Mouse (Mus musculus) macrophage (primary cell): ENCODE results near the gene Bcl3. TPM values are rescaled to one million over a fixed set of nuclear protein-coding genes. Genes with fewer than 3 reads are reported as not detected.
A peak's percentile ranks its signal among the peaks of the same experiment; 100 is the strongest.

Experiments
- H3K27ac ChIP-seq: fragments of 350-480 bp; formaldehyde crosslinking; 2 replicates; pipeline ENCODE4 v1.9.0; 2021
- H3K36me3 ChIP-seq: fragments of 350-480 bp; formaldehyde crosslinking; 2 replicates; pipeline ENCODE4 v1.9.0; 2021; ENCODE audit errors: inconsistent target
- H3K4me3 ChIP-seq: fragments of 350-480 bp; formaldehyde crosslinking; 2 replicates; pipeline ENCODE4 v1.9.0; 2021; ENCODE audit errors: inconsistent target
- H3K79me2 ChIP-seq: fragments of 350-480 bp; formaldehyde crosslinking; 2 replicates; pipeline ENCODE4 v1.9.0; 2021; ENCODE audit errors: inconsistent target
- WGBS: methylation state at CpG from one replicate; pipeline ENCODE4 v1.1.7; 2026; ENCODE audit warnings: inconsistent platforms; ENCODE audit not compliant: missing documents; 5-methylcytosine and 5-hydroxymethylcytosine counted together
- polyA plus RNA-seq: library from polyadenylated mRNA; stranded (reverse); fragments of 250-400 nt; gene quantifications from 3 replicates; pipeline ENCODE4 v1.2.4, GENCODE M21; 2018; ENCODE audit warnings: inconsistent platforms

The Bcl3 gene
- polyA plus RNA-seq, 1 experiment from 2014 or later: 23.0 TPM

DNA sequence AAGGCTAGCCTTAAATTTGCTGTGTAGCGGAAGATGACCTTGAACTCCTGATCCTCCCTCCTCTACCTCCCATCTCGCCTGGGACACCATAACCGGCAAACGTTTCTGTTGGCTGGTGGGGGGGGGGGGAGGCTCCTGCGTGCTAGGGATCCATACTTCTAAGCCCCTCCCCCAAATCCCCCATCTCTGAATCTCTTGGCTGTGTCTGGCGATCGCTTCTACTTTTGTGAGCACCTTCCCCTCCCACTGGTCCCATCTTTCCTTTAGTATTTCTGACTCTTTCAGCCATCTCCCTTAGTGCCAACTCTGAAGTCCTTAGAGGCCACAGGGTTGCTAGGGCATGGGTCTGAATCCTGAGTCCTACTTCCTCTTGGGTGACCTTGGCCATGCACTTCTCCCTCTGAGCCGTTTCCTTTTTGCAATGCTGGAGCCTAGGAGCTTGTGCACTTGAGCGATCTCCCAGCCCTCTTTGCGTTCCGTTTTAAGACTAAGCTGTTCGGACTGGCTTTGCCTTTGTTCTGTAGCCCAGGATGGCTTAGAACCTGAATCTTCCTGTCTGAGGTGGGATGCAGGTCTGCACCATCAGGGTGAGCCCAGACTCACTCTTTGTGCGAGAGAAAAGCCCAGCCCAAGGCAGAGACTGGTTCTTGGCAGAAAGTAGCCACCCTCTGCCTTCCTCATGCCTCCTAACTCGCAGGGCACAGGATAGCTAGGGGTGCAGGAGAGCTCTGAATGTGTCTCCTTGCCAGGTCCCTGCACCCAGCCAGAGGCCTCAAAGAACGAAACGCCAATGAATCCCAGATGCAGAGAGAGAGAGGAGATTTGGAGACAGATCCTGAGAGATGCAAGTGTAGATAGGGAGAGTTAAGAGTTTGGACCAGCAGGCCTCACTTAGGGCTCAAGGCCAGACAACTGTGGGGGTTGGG, 949 bp upstream of the Bcl3 start:
- H3K27ac ChIP-seq: peak overlapping the region; percentile 100
- WGBS: 11% methylated on average over 15 of the region's 16 CpGs
- H3K79me2 ChIP-seq: peaks cover 35% of the 10 kb centered on the region; the same call in 1 of the 2 replicates
- H3K4me3 ChIP-seq: peak overlapping the region; percentile 35
- H3K36me3 ChIP-seq: peaks cover 13% of the 10 kb centered on the region; the same call in 1 of the 2 replicates

GRCm38 (mm10) chr7:19822193-19822592, 377 bp downstream of the Bcl3 start:
- Histone ChIP-seq H3K4me3 (peak overlapping the region; percentile 35), H3K79me2 (peaks cover 38% of the 10 kb centered on the region; the same call in 1 of the 2 replicates), H3K36me3 (peaks cover 13% of the 10 kb centered on the region; the same call in 1 of the 2 replicates), H3K27ac (peak overlapping the region; percentile 35; the same call in 1 of the 2 replicates)
- 12% methylated on average over 20 of the region's 20 CpGs for WGBS

DNA sequence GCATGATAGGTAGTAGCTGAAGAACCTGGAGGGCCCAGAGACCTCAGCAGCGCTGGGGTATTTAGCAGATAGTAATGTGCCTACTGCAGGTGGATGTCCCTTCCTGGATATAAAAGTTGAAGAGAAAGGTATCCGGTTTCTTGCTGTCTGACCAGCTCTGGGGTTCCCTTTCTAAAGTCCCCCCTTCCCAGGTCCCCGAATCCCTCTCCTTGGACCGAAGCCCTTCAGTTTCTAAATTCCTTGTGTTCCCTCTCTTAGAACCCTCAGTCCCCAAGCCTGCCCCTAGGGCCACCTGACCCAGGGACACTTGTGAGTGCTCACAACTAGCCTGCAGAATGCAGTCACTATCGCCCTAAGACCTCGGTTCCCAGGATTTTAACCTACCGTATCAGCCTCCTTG, 937 bp downstream of the Bcl3 start:
- H3K27ac ChIP-seq: no peak overlapping the region
- peaks cover 13% of the 10 kb centered on the region; the same call in 1 of the 2 replicates for H3K36me3 ChIP-seq
- H3K4me3 ChIP-seq: peak overlapping the region; percentile 35
- H3K79me2 ChIP-seq: peaks cover 38% of the 10 kb centered on the region; the same call in 1 of the 2 replicates
- 91% methylated on average over 7 of the region's 7 CpGs for WGBS

DNA sequence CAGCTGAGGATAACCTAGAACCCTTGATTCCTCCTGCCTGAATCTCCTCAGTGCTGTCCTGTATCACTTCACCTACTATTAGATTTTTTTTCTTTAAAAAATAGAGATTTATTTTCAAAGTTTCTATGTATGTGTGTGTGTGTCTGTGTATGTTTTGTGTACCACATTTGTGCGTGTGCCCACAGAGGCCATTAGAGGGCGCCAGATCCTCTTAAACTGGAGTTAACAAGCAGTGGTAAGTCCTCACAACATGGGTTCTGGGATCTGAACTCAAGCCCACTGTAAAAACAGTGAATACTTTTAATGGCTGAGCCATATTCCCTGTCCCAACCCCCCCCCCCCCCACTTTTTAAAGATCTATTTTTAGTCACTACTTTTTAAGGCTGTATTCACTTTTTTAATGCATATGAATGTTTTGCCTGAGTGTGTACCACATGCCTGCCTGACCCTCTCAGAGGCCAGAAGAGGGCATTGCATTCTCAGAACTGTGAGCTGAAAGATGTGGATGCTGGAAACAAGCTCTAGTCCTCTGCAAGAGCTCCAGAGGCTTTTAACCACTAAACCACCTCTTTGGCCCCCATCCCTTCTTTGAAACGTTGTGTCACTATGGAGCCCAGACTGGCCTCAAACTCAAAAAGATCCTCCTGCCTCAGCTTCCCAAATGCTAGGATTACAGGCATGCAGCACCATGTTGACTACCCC, 2.1 kb downstream of the Bcl3 start:
- Histone ChIP-seq H3K4me3 (no peak overlapping the region), H3K27ac (no peak overlapping the region), H3K36me3 (peaks cover 13% of the 10 kb centered on the region; the same call in 1 of the 2 replicates), H3K79me2 (peaks cover 44% of the 10 kb centered on the region; the same call in 1 of the 2 replicates)
- WGBS: 76% methylated on average over 3 of the region's 3 CpGs

DNA sequence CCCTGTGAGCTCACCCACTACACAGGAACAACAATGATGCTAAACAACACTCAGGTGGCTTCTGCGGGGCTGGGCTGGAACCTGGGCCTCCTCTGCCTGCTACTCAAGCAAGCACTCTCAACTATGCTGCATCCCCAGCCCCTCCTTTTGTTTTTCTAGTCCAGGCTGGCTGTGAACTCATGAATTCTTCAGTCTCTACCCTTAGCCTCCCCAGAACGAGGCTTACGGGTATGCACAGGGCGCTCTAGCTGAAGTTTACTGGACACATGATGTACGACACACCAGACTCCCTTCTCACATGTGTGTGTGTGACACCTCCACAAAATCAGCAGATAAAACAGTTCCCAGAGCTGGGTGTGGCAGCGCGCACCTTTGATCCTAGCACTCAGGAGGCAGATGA, 3.7 kb downstream of the Bcl3 start:
- Histone ChIP-seq H3K4me3 (no peak overlapping the region), H3K79me2 (peaks cover 55% of the 10 kb centered on the region; the same call in 1 of the 2 replicates), H3K36me3 (peaks cover 20% of the 10 kb centered on the region; the same call in 1 of the 2 replicates), H3K27ac (no peak overlapping the region)
- WGBS: 94% methylated on average over 7 of the region's 7 CpGs

- peaks cover 55% of the 10 kb centered on the region; the same call in 1 of the 2 replicates for H3K79me2 ChIP-seq
- peaks cover 20% of the 10 kb centered on the region; the same call in 1 of the 2 replicates for H3K36me3 ChIP-seq
- 79% methylated on average over 4 of the region's 5 CpGs for WGBS
- 0 out of 2 replicates have a peak overlapping the region, but pooled peaks have one; percentile 89 for H3K27ac ChIP-seq
- no peak overlapping the region for H3K4me3 ChIP-seq
Measured at GRCm38 (mm10) chr7:19818440-19818839, 4.1 kb downstream of the Bcl3 start.

DNA sequence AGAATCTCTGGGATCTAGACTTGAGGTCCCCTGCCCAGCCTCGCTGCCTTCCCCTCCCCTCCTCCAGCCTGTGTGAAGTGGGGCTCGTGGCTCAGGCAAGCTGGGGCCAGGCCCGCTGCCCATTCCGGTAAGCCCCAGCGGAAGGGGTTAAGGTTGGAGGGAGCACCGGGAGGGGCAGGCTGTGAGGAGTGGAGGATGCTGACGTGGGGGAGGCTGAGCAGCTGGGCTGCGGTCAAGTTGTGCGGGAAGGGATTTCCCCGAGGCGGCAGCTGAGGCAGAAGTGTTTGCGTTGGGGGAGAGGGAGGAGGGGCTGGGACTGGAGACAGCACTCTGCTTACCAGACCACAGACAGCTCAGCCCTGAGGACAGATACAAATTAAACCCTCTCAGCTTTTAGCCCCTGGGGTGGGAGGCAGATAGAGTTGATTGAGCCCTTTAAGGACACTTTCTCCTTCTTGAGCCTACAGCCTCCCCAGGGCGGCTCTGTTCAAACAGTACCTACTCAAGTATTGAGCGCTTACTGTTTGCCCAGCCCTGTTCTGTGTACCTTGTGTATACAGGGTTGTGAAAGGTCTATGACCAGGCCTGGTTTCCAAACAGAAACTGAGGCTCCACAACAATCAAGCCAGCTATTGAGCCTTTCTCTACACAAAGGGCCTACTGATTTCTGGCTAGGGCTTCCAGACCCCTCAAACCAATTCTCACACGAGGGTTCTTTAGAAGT, 5.0 kb downstream of the Bcl3 start:
- peak overlapping the region; percentile 89 for H3K27ac ChIP-seq
- H3K4me3 ChIP-seq: peak overlapping the region; percentile 59
- peaks cover 28% of the 10 kb centered on the region for H3K36me3 ChIP-seq
- WGBS: 14% methylated on average over 14 of the region's 15 CpGs
- peaks cover 55% of the 10 kb centered on the region; the same call in 1 of the 2 replicates for H3K79me2 ChIP-seq

- peak overlapping the region; percentile 59 for H3K4me3 ChIP-seq
- peaks cover 41% of the 10 kb centered on the region for H3K36me3 ChIP-seq
- H3K79me2 ChIP-seq: peaks cover 45% of the 10 kb centered on the region; the same call in 1 of the 2 replicates
- peak overlapping the region; percentile 89 for H3K27ac ChIP-seq
- WGBS: 1% methylated on average over 28 of the region's 28 CpGs
Measured at GRCm38 (mm10) chr7:19816224-19816771, 6.3 kb downstream of the Bcl3 start.

DNA sequence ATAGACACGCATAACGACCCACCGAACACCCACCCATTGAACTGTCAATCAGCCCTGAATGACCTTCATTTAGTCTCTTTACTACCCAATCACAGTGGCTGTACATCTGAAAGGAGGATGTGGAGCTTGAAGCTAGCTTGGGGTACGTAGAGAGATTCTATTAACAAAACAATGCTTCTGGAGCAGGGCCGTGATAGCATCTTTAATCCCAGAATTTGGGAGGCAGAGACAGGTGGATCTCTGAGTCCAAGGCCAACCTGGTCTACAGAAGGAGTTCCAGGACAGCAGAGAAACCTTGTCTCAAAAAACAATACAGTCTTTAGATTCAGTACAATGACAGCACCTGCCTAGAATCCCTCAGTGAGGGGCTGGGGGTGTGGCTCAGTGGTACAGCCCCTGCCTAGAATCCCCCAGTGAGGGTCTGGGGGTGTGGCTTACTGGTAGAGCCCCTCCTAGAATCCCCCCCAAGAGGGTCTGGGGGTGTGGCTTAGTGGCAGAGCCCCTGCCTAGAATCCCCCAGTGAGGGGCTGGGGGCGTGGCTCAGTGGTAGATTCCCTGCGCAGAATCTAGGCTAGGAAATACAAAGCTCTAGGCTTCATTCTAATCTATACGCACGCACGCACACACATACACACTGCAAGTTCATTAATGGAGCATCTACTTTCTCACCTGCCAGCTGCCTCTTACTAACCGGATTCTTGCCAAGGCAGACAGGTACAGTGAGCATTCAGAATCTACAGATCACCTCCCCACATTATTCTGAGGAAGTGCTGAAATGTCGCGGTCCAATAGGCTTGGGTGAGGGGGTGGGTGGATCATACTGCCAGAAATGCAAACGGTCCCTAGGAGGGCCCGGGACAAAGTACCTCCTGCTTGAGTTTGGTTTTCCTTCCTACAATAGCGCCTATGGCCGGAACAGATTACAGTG, 7.0 kb downstream of the Bcl3 start:
- Histone ChIP-seq H3K36me3 (peaks cover 46% of the 10 kb centered on the region), H3K27ac (peak overlapping the region; percentile 52), H3K79me2 (peaks cover 39% of the 10 kb centered on the region; the same call in 1 of the 2 replicates), H3K4me3 (peak overlapping the region; percentile 59)
- 41% methylated on average over 17 of the region's 17 CpGs for WGBS

GRCm38 (mm10) chr7:19813579-19814122, 8.9 kb downstream of the Bcl3 start:
- WGBS: 64% methylated on average over 6 of the region's 6 CpGs
- Histone ChIP-seq H3K79me2 (peaks cover 22% of the 10 kb centered on the region; the same call in 1 of the 2 replicates), H3K36me3 (peaks cover 49% of the 10 kb centered on the region), H3K4me3 (no peak overlapping the region), H3K27ac (no peak overlapping the region)

DNA sequence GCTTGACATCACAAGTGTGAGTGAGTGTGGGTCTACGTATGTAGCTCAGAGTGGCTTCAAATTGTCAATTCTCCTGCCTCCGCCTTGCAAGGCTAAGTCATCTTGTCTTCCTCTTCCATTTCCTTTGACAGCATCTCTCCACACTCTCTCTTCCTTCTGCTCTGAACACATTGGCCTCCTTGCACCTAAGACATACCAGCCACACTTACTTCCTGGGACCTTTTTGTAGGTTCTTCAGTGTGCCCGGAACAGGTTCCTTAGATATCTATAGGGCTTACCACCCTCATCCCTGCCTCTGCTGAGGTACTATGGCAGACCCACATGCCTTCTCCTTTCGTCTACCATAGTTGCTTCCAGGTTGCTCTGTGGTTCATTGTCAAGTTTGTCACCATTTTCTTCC, 9.4 kb downstream of the Bcl3 start:
- Histone ChIP-seq H3K36me3 (peaks cover 54% of the 10 kb centered on the region), H3K79me2 (peaks cover 17% of the 10 kb centered on the region; the same call in 1 of the 2 replicates), H3K27ac (no peak overlapping the region), H3K4me3 (no peak overlapping the region)
- 86% methylated on average over 4 of the region's 4 CpGs for WGBS

- H3K4me3 ChIP-seq: no peak overlapping the region
- 85% methylated on average over 18 of the region's 22 CpGs for WGBS
- peaks cover 17% of the 10 kb centered on the region; the same call in 1 of the 2 replicates for H3K79me2 ChIP-seq
- no peak overlapping the region for H3K27ac ChIP-seq
- peaks cover 61% of the 10 kb centered on the region for H3K36me3 ChIP-seq
Measured at GRCm38 (mm10) chr7:19811114-19811513, 11.5 kb downstream of the Bcl3 start.
